Mouse (Mus musculus) retina, adult 2 months (tissue): ENCODE data around the gene Eid1.
A peak's percentile ranks its signal among the peaks of the same experiment; 100 is the strongest.

Experiments
- DNase-seq: peaks from one replicate; pipeline ENCODE4 v3.0.0-alpha.2; 2012; ENCODE audit warnings: low read depth, low spot score

Eid1 gene

GRCm38 (mm10) chr2:125667721-125668120 is 5.2 kb upstream of the Eid1 start:
- no peak for DNase-seq

DNA sequence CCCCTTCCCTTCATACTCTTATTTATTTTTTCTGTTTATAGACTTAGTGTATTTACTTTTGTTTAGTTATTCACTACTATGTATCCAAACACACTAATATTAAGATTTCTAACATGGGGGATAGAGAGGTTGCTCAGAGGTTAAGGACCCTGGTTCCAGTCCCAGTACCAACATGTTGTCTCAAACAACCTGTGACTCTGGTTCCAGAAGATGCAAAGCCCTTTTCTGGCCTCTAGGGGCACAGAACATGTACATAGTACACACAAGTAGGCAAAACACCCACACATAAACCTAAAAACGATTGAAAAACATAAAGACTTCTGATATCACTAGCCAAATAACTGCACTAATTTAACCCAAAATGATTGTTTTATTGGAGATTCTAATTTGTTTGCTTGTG is 2.0 kb upstream of the Eid1 start:
- DNase-seq = no peak

DNA sequence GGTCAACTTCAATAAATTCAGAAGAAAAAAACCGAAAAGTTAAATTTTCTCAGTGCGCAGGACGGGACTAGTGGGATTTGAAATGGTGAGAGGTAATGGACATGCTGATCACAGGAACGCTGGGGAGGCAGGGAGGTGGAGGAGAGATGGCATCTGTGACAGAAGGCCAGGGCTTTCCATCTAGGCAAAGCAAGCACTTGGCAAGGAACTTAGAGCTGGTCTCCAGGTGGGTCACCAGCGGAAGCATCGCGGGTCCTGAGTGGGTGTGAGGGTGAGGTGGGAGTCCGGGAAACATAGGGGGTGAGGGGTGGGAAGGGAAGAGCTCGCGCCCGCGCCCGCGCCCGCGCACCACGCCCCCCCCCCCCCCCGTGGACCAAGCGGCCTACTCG is 333 bp upstream of the Eid1 start:
- DNase-seq = no peak

DNA sequence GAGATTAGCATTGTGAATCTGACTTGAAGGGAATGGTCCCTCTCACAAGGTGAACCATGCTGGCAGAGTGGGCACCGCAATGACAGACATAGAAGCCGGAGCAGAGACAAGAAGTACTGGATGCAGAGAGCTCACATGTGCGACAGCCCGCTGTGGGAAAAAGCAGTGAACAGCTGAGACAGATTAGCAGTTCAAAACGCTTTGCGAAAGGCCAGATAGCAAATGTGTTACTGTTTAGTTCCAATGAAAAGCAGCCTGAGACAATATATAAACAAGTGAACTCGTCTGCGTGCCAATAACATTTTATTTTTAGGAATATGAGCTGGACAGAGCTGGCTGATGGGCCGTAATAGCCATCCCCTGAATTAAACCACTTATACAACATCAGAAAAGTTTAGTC is 8.9 kb downstream of the Eid1 start:
- DNase-seq = no peak

DNA sequence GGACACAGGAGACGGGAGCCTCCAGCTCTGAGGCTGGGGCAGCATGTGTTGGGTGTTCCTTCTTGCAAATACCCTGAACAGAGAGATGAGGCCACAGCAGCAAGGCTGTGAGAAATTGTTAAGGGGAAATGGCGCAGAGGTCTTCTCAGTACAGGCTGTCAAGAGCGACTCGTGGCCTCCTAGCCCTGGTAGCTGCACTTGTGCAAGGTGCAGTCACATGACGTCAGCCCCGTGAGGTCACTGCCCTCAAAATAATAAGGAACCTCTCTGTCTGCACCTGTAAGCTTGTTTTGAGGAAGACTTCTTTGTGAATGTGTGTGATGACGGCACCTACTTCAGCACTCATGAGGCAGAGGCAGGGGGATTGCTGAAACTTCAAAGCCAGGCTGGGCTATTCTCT is 11.0 kb downstream of the Eid1 start:
- no peak for DNase-seq

DNA sequence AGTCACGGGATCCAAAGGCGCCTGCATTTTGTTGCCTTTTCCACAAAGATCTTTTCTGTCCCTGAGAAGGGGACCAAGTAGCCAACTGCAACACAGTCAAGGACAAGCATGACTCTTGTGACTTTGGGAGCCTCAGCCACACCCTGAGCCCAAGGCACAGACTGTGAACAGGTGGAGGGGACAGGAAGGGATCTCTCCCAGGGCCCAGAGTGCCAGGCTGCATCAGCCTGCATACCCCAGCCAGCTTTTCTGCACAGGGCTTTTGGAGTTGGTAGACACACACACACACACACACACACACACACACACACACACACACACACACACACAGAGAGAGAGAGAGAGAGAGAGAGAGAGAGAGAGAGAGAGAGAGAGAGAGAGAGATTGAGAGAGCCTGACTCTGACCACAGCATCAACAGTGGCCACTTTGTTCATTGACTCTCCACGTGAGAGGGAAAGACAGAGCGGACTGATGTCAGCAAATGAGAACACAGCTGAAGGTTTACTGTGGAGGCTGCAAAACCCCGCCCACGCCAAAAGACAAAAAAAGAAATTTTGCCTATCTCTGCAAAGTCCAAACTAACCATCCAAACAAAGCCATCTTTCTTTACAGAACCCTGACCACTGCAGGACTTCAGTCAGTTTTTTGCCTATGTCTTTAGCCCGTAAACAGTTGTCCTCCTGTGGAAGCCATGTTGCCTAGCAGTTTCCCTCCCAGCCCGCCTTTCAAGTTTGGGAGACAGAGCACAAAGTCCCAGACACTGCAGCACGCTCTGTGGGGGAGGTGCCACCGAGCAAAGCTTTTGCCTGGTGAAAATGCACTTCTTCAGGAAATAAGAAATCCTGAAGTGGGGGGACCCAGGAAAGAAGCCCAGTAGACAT is 11.9 kb downstream of the Eid1 start:
- DNase-seq = no peak

GRCm38 (mm10) chr2:125685441-125686150 is 12.7 kb downstream of the Eid1 start:
- DNase-seq = no peak

- DNase-seq = no peak
Observed at GRCm38 (mm10) chr2:125692010-125692409, 19.1 kb downstream of the Eid1 start.

- no peak for DNase-seq
Observed at GRCm38 (mm10) chr2:125694798-125695197, 21.9 kb downstream of the Eid1 start.

- no peak for DNase-seq
Observed at GRCm38 (mm10) chr2:125696219-125696618, 23.3 kb downstream of the Eid1 start.

DNA sequence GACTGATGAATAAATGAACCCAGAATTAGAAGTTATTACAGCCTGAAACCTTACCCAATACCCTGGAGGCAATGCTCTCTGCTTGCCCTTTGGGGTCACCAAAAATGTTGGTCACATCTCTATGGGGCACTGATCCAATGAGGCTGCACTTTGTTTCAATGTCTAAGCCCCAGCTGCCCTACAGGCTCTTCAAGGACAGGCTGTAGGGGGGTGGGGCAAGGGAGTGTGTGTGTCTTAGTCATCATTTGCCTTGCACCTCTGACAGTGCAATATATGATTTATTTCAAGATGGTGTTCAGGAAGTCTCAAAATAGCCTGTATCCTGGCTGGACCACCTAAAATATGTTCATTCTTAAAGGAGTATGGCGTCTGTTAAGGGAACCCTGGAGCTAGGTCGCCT is 28.7 kb downstream of the Eid1 start:
- DNase-seq = no peak

DNA sequence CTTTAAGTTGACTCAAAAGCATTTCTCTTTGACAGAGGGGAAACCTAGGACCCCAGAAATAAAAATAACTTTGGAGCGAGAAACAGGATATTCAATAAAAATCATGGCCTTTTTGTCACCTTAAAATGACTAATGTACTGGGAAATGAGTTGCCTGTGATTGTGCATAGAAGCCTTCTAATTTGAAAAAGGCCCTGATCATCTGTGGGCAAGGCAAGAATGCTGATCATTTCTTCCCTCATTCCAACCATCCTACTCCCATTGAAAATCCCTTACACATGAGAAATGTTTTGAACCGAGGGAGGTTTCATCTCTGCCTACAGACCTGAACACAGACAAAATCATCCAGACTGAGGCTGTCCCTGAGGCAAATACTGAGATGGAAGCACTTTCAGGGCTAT is 30.0 kb downstream of the Eid1 start:
- DNase-seq = no peak

GRCm38 (mm10) chr2:125704907-125705631 is 32.2 kb downstream of the Eid1 start:
- DNase-seq = no peak

- no peak for DNase-seq
Observed at GRCm38 (mm10) chr2:125706510-125706921, 33.6 kb downstream of the Eid1 start.

DNA sequence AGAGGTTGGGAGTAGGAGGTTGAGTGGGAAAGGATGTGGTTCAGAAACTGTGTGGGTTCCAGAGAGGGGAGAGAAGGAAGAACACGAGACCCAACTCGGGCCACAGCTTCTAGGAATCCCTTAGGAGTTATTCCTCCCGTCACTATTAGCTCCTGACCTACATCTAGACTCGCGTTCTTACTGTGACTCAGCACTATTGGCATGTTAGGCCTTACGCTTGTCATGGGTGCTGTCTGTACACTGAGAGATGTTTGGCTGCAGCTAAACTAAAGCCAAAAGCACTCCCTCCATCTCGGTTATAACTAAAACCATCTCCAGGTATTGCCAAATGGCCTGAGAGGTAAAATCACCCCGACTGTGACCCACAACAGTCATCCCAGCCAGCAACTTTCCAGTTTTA is 43.7 kb downstream of the Eid1 start:
- DNase-seq = no peak

DNA sequence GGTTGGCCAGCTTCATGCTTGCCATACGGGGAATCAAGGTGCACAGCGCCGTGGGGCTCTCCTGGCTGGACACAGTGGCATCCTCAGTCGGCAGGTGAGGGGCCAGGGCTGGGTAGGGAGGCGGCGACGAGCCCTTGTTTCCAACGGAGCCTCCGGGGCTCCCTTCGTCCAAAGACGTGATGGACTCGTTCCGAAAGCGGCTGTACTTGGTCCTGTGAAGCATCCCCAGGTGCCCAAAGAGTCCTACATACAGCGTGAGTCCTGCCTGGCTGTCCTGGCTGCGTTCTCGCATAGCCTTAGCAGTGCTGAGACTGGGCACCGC is 50.2 kb downstream of the Eid1 start:
- DNase-seq = no peak

GRCm38 (mm10) chr2:125723408-125724085 is 50.7 kb downstream of the Eid1 start:
- peak; percentile 16 for DNase-seq

GRCm38 (mm10) chr2:125724086-125724430 is 51.2 kb downstream of the Eid1 start, which contains the start of gene Shc4:
Shc4 (minus strand) TSS chr2:125724148.
- peak; percentile 6 for DNase-seq
